Mouse (Mus musculus) brain, embryonic 14.5 days (tissue): ENCODE measurements at regions not wholly inside any gene's neighbourhood (a gene's known extent, or its start where the extent isn't known, plus 50 kb on each side); places are given as distances from the start of the nearest gene placed in this dataset.

Experiments
- CTCF ChIP-seq: fragments of 200-500 bp; IDR thresholded peaks from 2 replicates; pipeline ENCODE4 v1.5.1; 2012; ENCODE audit warnings: inconsistent platforms, mild to moderate bottlenecking, moderate library complexity, borderline replicate concordance; ENCODE audit not compliant: insufficient read depth, insufficient read length; ENCODE audit errors: extremely low read depth
- POLR2A ChIP-seq: fragments of 200-500 bp; IDR thresholded peaks from 2 replicates; pipeline ENCODE4 v1.6.1; 2012; ENCODE audit warnings: mild to moderate bottlenecking, inconsistent platforms, borderline replicate concordance; ENCODE audit not compliant: poor library complexity, insufficient read depth, insufficient read length, severe bottlenecking; ENCODE audit errors: extremely low read depth

DNA sequence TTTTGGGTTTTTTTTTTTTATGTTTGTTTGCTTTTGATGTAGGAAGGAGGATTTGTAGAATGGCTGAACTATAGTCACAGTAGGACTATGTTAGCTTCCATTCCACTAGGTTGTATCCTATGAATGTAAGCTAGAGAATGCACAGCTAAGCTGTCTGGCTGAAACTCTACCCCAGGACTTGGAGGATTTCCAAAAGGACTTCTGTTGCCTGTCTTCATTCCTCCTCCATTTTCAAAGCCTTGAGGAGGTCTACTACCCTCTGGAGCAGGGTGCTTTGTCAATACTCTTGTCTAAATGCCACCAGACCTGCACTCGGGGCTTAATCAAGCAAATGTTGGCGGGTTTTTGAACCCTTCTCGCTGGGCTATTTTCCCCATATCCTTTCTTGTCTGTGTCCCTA lies 66.3 kb downstream of the Tril start:
- TF ChIP-seq POLR2A (no peak), CTCF (no peak)
